Mouse (Mus musculus) heart, postnatal 0 days (tissue): ENCODE data around the gene Arhgap28.

Experiments
- CTCF ChIP-seq: IDR thresholded peaks from 2 replicates; pipeline ENCODE4 v1.5.1; 2016; ENCODE audit warnings: antibody characterized with exemption, control low read depth, low read depth
- EP300 ChIP-seq: IDR thresholded peaks from 2 replicates; pipeline ENCODE4 v1.6.1; 2016; ENCODE audit warnings: antibody characterized with exemption, low read depth

GRCm38 (mm10) chr17:67944256-67944655 is 59.7 kb downstream of the Arhgap28 start:
- TF ChIP-seq CTCF (no peak), EP300 (no peak)
